Mouse (Mus musculus): Measurements from ENCODE around the gene Adam34. TPM values are rescaled to one million over a fixed set of nuclear protein-coding genes. Genes with fewer than 3 reads are reported as not detected.
"Not testable (repeated sequence)": the region's sequence is repeated elsewhere in the genome, so short reads cannot be mapped to it uniquely, and the experiment has no call there.

Gene Adam34
- total RNA-seq (2022), result not detected

DNA sequence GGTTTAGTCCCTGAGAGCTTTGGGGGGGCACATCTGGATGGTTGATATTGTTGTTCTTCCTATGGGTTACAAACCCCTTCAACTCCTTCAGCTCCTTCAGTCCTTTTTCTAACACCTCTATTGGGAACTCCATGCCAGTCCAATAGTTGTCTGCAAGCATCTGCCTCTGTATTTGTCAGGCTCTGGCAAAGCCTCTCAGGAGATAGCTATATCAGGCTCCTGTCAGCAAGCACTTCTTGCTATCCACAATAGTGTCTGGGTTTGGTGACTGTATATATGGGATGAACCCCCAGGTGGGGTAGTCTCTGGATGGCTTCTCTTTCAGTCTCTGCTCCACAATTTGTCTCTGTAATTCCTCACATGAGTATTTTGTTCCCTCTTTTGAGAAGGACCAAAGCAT is at the start of gene Adam34:
Gene Adam34 (minus strand): TSS at position 101 of the 400 bp plus-strand sequence.
- DNase-seq, result no peak

DNA sequence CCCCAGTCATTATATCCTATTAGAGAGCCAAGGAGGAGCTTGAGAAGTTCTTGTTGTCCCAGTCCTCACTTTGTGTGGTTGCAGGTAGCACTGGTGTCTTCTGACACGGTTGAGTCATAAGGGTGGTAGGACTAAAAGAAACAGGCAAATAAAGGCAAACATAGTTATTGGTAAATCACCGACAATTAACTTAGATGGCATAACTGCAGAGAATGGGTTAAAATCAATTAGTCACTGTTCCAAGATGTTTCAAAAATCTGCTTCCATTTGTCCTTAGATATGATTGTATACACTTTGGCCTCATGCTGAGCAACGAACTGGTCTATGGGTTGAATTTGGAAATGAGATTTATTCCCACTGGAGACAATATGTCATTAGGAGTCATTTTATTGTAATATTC is 82.7 kb downstream of the Adam34 start, which contains the start of gene Gm5346:
Gene Gm5346 (minus strand): TSS at position 101 of the 400 bp plus-strand sequence.
- no peak for DNase-seq

DNA sequence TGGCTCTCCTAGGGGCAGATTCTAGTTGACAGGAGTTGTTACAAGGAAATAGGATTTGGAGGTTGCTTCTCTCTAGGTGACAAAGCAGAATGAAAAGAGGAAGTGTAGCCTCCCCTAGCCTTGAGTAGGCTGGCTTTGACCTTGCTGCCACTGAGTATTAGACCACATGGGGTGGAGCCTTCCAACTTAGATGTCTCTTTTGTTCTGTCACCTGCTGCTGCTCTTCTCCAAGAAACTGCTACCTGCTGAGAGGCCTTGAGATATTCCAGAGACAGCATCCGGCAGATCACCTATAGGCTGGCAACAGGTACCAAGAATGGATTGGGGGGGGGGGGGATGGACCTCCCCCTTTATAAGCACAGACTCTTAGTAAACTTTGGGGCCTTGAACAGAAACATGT is 93.8 kb downstream of the Adam34 start:
- DNase-seq, result no peak

DNA sequence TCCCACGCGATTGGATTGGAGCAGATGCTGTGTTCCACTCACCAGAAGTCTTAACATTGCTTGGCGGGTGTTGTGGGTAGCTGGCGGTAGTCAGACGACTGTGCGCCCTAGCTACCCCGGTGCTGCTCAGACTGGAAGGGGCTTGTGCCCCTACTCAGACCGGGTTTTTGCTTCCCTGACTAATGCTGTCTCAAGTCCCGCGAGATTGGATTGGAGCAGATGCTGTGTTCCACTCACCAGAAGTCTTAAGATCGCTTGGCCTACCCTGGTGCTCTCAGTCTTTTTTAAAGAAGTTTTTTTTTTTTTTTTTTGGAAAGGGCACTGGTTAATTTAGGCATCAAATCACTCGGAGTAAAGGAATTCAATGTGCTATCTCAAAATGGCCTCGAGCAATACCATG is 106.2 kb downstream of the Adam34 start:
- not testable (repeated sequence) for DNase-seq

DNA sequence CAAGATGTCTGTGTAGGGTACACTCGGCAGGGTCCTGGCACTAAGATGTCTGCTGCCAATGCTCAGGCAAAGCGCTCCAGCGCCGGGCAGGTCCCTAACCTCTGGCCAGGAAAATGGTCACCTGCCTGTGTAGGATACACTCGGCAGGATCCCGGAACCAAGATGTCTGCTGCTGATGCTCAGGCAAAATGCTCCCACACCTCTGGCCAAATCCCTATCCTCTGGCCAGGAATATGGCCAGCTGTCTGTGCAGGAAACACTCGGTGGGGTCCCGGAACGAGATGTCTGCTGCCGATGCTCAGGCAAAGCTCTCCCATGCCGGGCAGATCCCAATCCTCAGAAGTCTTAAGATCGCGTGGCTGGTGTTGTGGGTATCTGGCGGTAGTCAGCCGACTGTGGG is 106.7 kb downstream of the Adam34 start:
- DNase-seq, result not testable (repeated sequence)

Other genes starting within 250 kb of the Adam34 start
- not detected for gene Adam26b, start 181.9 kb downstream of the Adam34 start, total RNA-seq (2022)
- gene Adam26a, start 133.3 kb downstream of the Adam34 start, total RNA-seq (2022), result not detected
- not detected for gene Gm5346, start 82.8 kb downstream of the Adam34 start, total RNA-seq (2022)

All from adrenal gland, adult 8-10 months (tissue).